Mouse (Mus musculus) embryonic facial prominence, embryonic 12.5 days (tissue): ENCODE measurements around the gene Arhgef10l. TPM values are rescaled to one million over a fixed set of nuclear protein-coding genes. Genes with fewer than 3 reads are reported as not detected.

Experiments
- ATAC-seq: fragments of 200-750 bp; cut with Nextera tagmentation; 2 replicates; pipeline ENCODE4 v1.8.0; 2017; ENCODE audit not compliant: insufficient number of reproducible peaks, insufficient read depth, low FRiP score, low TSS enrichment
- H3K27ac ChIP-seq: fragments of 300-500 bp; sonication (generic); 2 replicates; pipeline ENCODE4 v1.5.1; 2016; ENCODE audit warnings: mild to moderate bottlenecking
- H3K27me3 ChIP-seq: fragments of 300-500 bp; sonication (generic); 2 replicates; pipeline ENCODE4 v1.6.1; 2016; ENCODE audit warnings: mild to moderate bottlenecking, moderate library complexity
- H3K36me3 ChIP-seq: fragments of 300-500 bp; sonication (generic); 2 replicates; pipeline ENCODE4 v1.6.1; 2016; ENCODE audit warnings: mild to moderate bottlenecking
- H3K4me1 ChIP-seq: fragments of 300-500 bp; sonication (generic); 2 replicates; pipeline ENCODE4 v1.6.1; 2016
- H3K4me2 ChIP-seq: fragments of 300-500 bp; sonication (generic); replicated peaks from 2 replicates; pipeline ENCODE4 v1.6.1; 2016; ENCODE audit warnings: mild to moderate bottlenecking, moderate library complexity
- H3K4me3 ChIP-seq: fragments of 300-500 bp; sonication (generic); 2 replicates; pipeline ENCODE4 v1.5.1; 2016; ENCODE audit warnings: mild to moderate bottlenecking
- H3K9ac ChIP-seq: fragments of 300-500 bp; sonication (generic); 2 replicates; pipeline ENCODE4 v1.6.1; 2016; ENCODE audit warnings: mild to moderate bottlenecking, moderate library complexity
- H3K9me3 ChIP-seq: fragments of 300-500 bp; sonication (generic); 2 replicates; pipeline ENCODE4 v1.6.1; 2016; ENCODE audit warnings: mild to moderate bottlenecking, moderate library complexity
- WGBS: fragments of 180-500 bp; shearing (Covaris S2); methylation state at CpG from one replicate; pipeline ENCODE4 v1.1.7; 2016; 5-methylcytosine and 5-hydroxymethylcytosine counted together
- polyA plus RNA-seq: library from polyadenylated mRNA; unstranded; fragments of >200 nt; fragmentation: Nextera tagmentation; extraction: Ambion mirVana; gene quantifications from 2 replicates; pipeline ENCODE4 v1.2.1, GENCODE M21; 2016

Arhgef10l gene
- polyA plus RNA-seq, 1 experiment from 2014 or later = 17.4 TPM

- Histone ChIP-seq H3K9ac (no peak overlapping the region), H3K4me3 (no peak overlapping the region), H3K9me3 (no peaks in the 10 kb centered on the region), H3K27me3 (no peaks in the 10 kb centered on the region), H3K36me3 (peaks cover 6% of the 10 kb centered on the region; the same call in 1 of the 2 replicates), H3K27ac (peak overlapping the region; percentile 92; the same call in 1 of the 2 replicates), H3K4me1 (peaks cover 54% of the 10 kb centered on the region), H3K4me2 (no peak overlapping the region)
- no peak for ATAC-seq
- 62% methylated on average over 12 of the region's 12 CpGs for WGBS
Observed at GRCm38 (mm10) chr4:140625651-140626525, 39.9 kb downstream of the Arhgef10l start.

GRCm38 (mm10) chr4:140624468-140625176, 41.2 kb downstream of the Arhgef10l start:
- Histone ChIP-seq H3K4me3 (no peak overlapping the region), H3K27me3 (no peaks in the 10 kb centered on the region), H3K36me3 (peaks cover 6% of the 10 kb centered on the region; the same call in 1 of the 2 replicates), H3K4me2 (peak overlapping the region; percentile 42), H3K9ac (peak overlapping the region; percentile 22), H3K4me1 (peaks cover 48% of the 10 kb centered on the region), H3K27ac (peak overlapping the region; percentile 92), H3K9me3 (no peaks in the 10 kb centered on the region)
- WGBS = 3% methylated on average over 10 of the region's 12 CpGs
- peak; percentile 85 for ATAC-seq

DNA sequence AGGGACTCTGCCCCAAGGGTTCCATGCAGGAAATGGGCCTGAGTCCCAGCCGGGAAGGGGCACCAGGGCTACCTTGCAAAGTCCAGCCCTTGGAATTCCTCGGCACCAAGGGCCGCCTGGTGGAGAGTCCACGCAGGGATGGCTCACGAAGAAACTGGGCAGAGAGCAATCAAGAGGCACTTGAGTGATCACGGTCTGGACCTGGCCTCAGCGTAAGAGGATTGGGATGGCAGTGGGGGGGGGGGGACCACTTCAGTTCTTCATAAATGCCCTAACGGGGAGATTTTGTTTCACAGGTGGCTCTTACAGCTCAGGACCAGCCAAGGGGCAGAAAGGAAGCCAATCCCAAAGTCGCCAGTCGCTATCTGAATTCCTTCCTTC, 41.7 kb downstream of the Arhgef10l start:
- H3K4me3 ChIP-seq = no peak overlapping the region
- peak overlapping the region; percentile 92 for H3K27ac ChIP-seq
- no peak for ATAC-seq
- H3K9ac ChIP-seq = peak overlapping the region; percentile 10; the same call in 1 of the 2 replicates
- H3K36me3 ChIP-seq = peaks cover 6% of the 10 kb centered on the region; the same call in 1 of the 2 replicates
- no peaks in the 10 kb centered on the region for H3K9me3 ChIP-seq
- WGBS = 4% methylated on average over 10 of the region's 10 CpGs
- no peaks in the 10 kb centered on the region for H3K27me3 ChIP-seq
- H3K4me1 ChIP-seq = peaks cover 43% of the 10 kb centered on the region
- peak overlapping the region; percentile 42 for H3K4me2 ChIP-seq

GRCm38 (mm10) chr4:140622819-140623218, 43.0 kb downstream of the Arhgef10l start:
- Histone ChIP-seq H3K27ac (no peak overlapping the region), H3K9me3 (no peaks in the 10 kb centered on the region), H3K4me1 (peaks cover 37% of the 10 kb centered on the region), H3K36me3 (peaks cover 6% of the 10 kb centered on the region; the same call in 1 of the 2 replicates), H3K4me3 (no peak overlapping the region), H3K27me3 (no peaks in the 10 kb centered on the region), H3K4me2 (no peak overlapping the region), H3K9ac (no peak overlapping the region)
- WGBS = 32% methylated on average over 4 of the region's 4 CpGs
- ATAC-seq = no peak

DNA sequence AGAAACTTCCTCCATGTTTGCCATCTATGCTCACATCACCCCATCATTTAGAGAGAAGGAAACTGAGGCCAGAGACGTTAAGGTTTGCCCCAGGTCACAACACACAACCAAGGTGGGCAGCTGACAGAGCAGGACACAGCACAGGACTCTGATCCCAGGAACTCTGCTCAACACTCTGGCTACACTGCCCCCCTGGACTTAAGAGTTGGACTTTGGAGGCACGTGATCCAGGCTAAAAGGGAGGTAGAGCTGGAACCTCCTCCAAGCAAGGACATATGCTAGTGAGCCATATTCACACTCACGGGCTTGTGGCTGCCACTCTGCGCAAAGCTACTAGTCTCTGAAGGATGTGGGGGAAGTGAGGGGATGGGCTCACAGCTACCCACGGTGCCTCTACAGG, 45.3 kb downstream of the Arhgef10l start:
- H3K9me3 ChIP-seq = no peaks in the 10 kb centered on the region
- no peak overlapping the region for H3K9ac ChIP-seq
- no peak overlapping the region for H3K4me3 ChIP-seq
- 0 out of 2 replicates have a peak, but pooled peaks cover 11% of the 10 kb centered on the region for H3K36me3 ChIP-seq
- 82% methylated on average over 5 of the region's 5 CpGs for WGBS
- H3K4me2 ChIP-seq = no peak overlapping the region
- no peak overlapping the region for H3K27ac ChIP-seq
- peaks cover 36% of the 10 kb centered on the region for H3K4me1 ChIP-seq
- no peak for ATAC-seq
- H3K27me3 ChIP-seq = no peaks in the 10 kb centered on the region

- H3K4me2 ChIP-seq = no peak overlapping the region
Observed at GRCm38 (mm10) chr4:140617391-140618385, 48.1 kb downstream of the Arhgef10l start.

DNA sequence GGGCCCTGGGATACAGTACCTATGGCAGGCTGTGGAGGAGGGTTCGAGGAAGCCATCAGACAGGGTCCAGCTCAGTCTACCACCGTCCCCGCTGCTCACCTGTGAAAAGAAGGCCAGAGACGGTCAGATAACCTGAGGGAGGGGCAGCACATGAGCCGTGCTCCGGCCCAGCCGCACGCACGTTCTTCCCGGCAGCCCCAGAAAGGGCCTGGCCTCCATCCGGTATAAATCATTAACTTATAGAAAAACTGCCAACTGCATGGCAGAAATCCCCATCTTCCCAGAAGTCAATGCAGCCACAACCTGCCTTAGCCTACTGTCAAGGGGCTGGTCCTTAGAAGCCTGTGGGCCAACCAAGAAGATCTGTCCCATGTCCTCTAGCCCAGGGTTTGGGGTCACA, 48.9 kb downstream of the Arhgef10l start:
- no peak overlapping the region for H3K27ac ChIP-seq
- peaks cover 21% of the 10 kb centered on the region for H3K36me3 ChIP-seq
- H3K9ac ChIP-seq = no peak overlapping the region
- no peaks in the 10 kb centered on the region for H3K27me3 ChIP-seq
- ATAC-seq = no peak
- no peak overlapping the region for H3K4me3 ChIP-seq
- 93% methylated on average over 11 of the region's 11 CpGs for WGBS
- peaks cover 13% of the 10 kb centered on the region for H3K4me1 ChIP-seq
- no peaks in the 10 kb centered on the region for H3K9me3 ChIP-seq
- no peak overlapping the region for H3K4me2 ChIP-seq

More at GRCm38 (mm10) chr4:140617391-140618385, 48.1 kb downstream of the Arhgef10l start:
- H3K9ac ChIP-seq = no peak overlapping the region
- peaks cover 12% of the 10 kb centered on the region for H3K4me1 ChIP-seq
- 0 out of 2 replicates have a peak overlapping the region, but pooled peaks have one; percentile 11 for H3K27ac ChIP-seq
- H3K4me3 ChIP-seq = no peak overlapping the region
- no peaks in the 10 kb centered on the region for H3K9me3 ChIP-seq
- WGBS = 65% methylated on average over 16 of the region's 16 CpGs
- ATAC-seq = no peak
- peaks cover 21% of the 10 kb centered on the region for H3K36me3 ChIP-seq
- H3K27me3 ChIP-seq = no peaks in the 10 kb centered on the region

DNA sequence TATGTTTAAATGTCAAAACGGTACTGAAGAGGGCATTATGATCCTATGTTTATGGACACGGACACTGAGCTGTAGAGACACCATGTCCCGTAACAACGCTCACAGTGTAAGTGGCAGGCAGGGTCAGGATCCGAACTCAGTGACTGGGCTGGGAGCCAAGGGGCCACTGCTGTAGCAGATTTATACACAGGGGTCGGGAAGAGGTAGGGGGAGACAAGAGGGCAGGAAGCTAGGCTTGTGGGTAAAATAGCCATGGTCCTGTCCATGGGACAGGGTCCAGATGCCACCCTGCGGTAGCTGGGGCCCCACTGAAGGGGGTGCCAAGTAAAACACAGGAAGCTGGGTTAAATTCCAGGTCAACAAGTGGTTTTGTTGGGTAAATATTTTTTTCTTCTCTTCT, 49.6 kb downstream of the Arhgef10l start:
- H3K9me3 ChIP-seq = no peaks in the 10 kb centered on the region
- no peak overlapping the region for H3K9ac ChIP-seq
- H3K27me3 ChIP-seq = no peaks in the 10 kb centered on the region
- ATAC-seq = no peak
- H3K4me2 ChIP-seq = no peak overlapping the region
- no peak overlapping the region for H3K4me3 ChIP-seq
- WGBS = 74% methylated on average over 7 of the region's 7 CpGs
- no peak overlapping the region for H3K27ac ChIP-seq
- H3K36me3 ChIP-seq = peaks cover 21% of the 10 kb centered on the region
- H3K4me1 ChIP-seq = peaks cover 20% of the 10 kb centered on the region

DNA sequence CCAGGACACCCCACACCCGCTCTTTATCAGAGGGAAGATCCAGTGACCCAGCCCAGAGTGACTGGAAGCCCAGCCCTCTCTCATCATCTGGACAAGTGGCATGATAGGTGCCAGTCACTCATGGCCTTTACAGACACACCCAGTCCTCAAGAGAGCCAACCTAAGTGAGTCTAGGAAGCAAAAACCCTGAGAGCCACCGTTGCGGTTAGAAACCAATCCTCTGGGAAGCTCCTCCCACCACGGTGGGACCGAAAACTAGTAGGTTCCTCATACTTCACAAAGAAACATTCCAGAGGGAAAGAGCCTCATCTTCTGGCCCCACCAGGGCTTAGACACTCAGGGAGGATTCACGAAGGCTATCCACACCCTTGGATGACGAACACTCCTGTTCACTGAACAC, 50.0 kb downstream of the Arhgef10l start:
- H3K36me3 ChIP-seq = peaks cover 21% of the 10 kb centered on the region
- no peak overlapping the region for H3K4me3 ChIP-seq
- H3K4me1 ChIP-seq = peaks cover 24% of the 10 kb centered on the region
- no peak overlapping the region for H3K4me2 ChIP-seq
- WGBS = 89% methylated on average over 7 of the region's 7 CpGs
- ATAC-seq = no peak
- H3K9me3 ChIP-seq = no peaks in the 10 kb centered on the region
- no peaks in the 10 kb centered on the region for H3K27me3 ChIP-seq
- H3K9ac ChIP-seq = no peak overlapping the region
- no peak overlapping the region for H3K27ac ChIP-seq

DNA sequence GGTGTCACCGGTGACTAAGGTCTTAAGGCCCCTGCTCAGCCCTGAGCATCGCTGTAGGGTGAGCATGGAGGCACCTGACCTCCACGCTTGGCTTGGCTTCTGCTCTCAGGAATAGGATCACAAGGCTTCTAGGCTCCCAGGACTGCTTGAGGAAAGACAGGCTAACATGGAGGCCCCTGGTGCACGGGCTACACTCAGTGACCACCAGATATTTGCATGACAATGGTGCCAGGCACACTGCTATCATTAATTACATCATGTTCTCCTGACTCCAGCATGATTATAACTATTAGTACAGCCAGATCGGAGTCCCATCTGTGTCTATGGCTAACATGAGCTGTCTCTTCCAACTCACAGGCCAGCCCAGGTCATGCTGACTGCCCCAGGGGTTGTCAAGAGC, 51.3 kb downstream of the Arhgef10l start:
- peaks cover 30% of the 10 kb centered on the region for H3K4me1 ChIP-seq
- no peak overlapping the region for H3K27ac ChIP-seq
- WGBS = 87% methylated on average over 5 of the region's 5 CpGs
- no peaks in the 10 kb centered on the region for H3K9me3 ChIP-seq
- no peaks in the 10 kb centered on the region for H3K27me3 ChIP-seq
- ATAC-seq = no peak
- H3K9ac ChIP-seq = no peak overlapping the region
- H3K4me2 ChIP-seq = no peak overlapping the region
- H3K36me3 ChIP-seq = peaks cover 28% of the 10 kb centered on the region
- H3K4me3 ChIP-seq = no peak overlapping the region

- peaks cover 30% of the 10 kb centered on the region for H3K4me1 ChIP-seq
- H3K9me3 ChIP-seq = no peaks in the 10 kb centered on the region
- WGBS = 83% methylated on average over 6 of the region's 6 CpGs
- H3K27ac ChIP-seq = no peak overlapping the region
- H3K4me3 ChIP-seq = no peak overlapping the region
- no peak overlapping the region for H3K9ac ChIP-seq
- H3K27me3 ChIP-seq = no peaks in the 10 kb centered on the region
- H3K36me3 ChIP-seq = peaks cover 32% of the 10 kb centered on the region
- ATAC-seq = no peak
- H3K4me2 ChIP-seq = no peak overlapping the region
Observed at GRCm38 (mm10) chr4:140614145-140614544, 51.7 kb downstream of the Arhgef10l start.
